Mouse (Mus musculus) hindbrain, embryonic 13.5 days (tissue): ENCODE results near the gene Zfp326. TPM values are rescaled to one million over a fixed set of nuclear protein-coding genes. Genes with fewer than 3 reads are reported as not detected.

Experiments
- ATAC-seq: fragments of 200-750 bp; cut with Nextera tagmentation; 2 replicates; pipeline ENCODE4 v1.8.0; 2017; ENCODE audit warnings: moderate TSS enrichment; ENCODE audit not compliant: low FRiP score
- H3K27ac ChIP-seq: fragments of 300-500 bp; sonication (generic); 2 replicates; pipeline ENCODE4 v1.5.1; 2015; ENCODE audit warnings: inconsistent platforms, mild to moderate bottlenecking, moderate library complexity
- H3K27me3 ChIP-seq: fragments of 300-500 bp; sonication (generic); 2 replicates; pipeline ENCODE4 v1.6.1; 2015; ENCODE audit warnings: mild to moderate bottlenecking, inconsistent platforms
- H3K36me3 ChIP-seq: fragments of 300-500 bp; sonication (generic); 2 replicates; pipeline ENCODE4 v1.6.1; 2015; ENCODE audit warnings: mild to moderate bottlenecking, inconsistent platforms
- H3K4me1 ChIP-seq: fragments of 300-500 bp; sonication (generic); replicated peaks from 2 replicates; pipeline ENCODE4 v1.6.1; 2015; ENCODE audit warnings: inconsistent platforms
- H3K4me2 ChIP-seq: fragments of 300-500 bp; sonication (generic); 2 replicates; pipeline ENCODE4 v1.6.1; 2015; ENCODE audit warnings: inconsistent platforms, mild to moderate bottlenecking, moderate library complexity
- H3K4me3 ChIP-seq: fragments of 300-500 bp; sonication (generic); 2 replicates; pipeline ENCODE4 v1.5.1; 2015; ENCODE audit warnings: mild to moderate bottlenecking, inconsistent platforms
- H3K9ac ChIP-seq: fragments of 300-500 bp; sonication (generic); 2 replicates; pipeline ENCODE4 v1.6.1; 2015; ENCODE audit warnings: mild to moderate bottlenecking, inconsistent platforms
- H3K9me3 ChIP-seq: fragments of 300-500 bp; sonication (generic); 2 replicates; pipeline ENCODE4 v1.6.1; 2016; ENCODE audit warnings: inconsistent platforms
- WGBS: fragments of 180-500 bp; shearing (Covaris S2); methylation state at CpG from one replicate; pipeline ENCODE4 v1.1.7; 2015; 5-methylcytosine and 5-hydroxymethylcytosine counted together
- polyA plus RNA-seq: library from polyadenylated mRNA; unstranded; fragments of >200 nt; fragmentation: Nextera tagmentation; extraction: Ambion mirVana; gene quantifications from 2 replicates; pipeline ENCODE4 v1.2.1, GENCODE M21; 2015

The Zfp326 gene
- polyA plus RNA-seq, 1 experiment from 2014 or later: 56.5 TPM

DNA sequence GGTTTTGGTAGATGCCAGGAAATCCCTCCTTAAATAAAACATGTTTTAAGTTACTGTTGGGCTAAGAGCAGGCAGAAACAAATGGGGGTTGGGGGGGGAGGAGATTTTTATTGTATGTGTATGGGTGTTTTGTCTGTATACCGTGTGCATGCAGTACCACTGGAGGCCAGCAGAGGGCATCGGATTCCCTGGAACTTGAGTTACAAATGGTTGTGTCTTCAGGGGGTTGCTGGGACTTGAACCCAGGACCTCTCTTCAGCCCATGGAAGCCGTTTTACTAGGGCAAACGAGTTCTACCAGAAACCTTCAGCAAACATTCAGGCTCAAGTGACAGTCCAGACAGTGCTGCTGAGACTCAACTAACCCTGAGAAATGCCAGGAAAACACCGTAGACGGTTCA lies 41.9 kb downstream of the Zfp326 start:
- no peak for ATAC-seq
- peaks cover 50% of the 10 kb centered on the region for H3K36me3 ChIP-seq

GRCm38 (mm10) chr5:105922818-105923487 lies 46.6 kb downstream of the Zfp326 start:
- no peak overlapping the region for H3K27ac ChIP-seq
- ATAC-seq: peak; percentile 66
- WGBS: 38% methylated on average over 12 of the region's 12 CpGs
- peaks cover 14% of the 10 kb centered on the region for H3K4me1 ChIP-seq
- no peak overlapping the region for H3K4me3 ChIP-seq
- H3K36me3 ChIP-seq: peaks cover 28% of the 10 kb centered on the region
- H3K4me2 ChIP-seq: no peak overlapping the region; the same call in 1 of the 2 replicates
- no peak overlapping the region for H3K9ac ChIP-seq
- H3K27me3 ChIP-seq: no peaks in the 10 kb centered on the region
- no peaks in the 10 kb centered on the region for H3K9me3 ChIP-seq

More for the DNA sequence above, 41.9 kb downstream of the Zfp326 start:
- Histone ChIP-seq H3K9ac (no peak overlapping the region), H3K27ac (no peak overlapping the region), H3K9me3 (no peaks in the 10 kb centered on the region), H3K27me3 (no peaks in the 10 kb centered on the region), H3K4me3 (no peak overlapping the region), H3K4me1 (peaks cover 14% of the 10 kb centered on the region), H3K4me2 (no peak overlapping the region)
- 91% methylated on average over 6 of the region's 6 CpGs for WGBS

- no peaks in the 10 kb centered on the region for H3K27me3 ChIP-seq
- ATAC-seq: no peak
- no peak overlapping the region for H3K9ac ChIP-seq
- H3K4me3 ChIP-seq: no peak overlapping the region
- no peak overlapping the region for H3K4me2 ChIP-seq
- peaks cover 14% of the 10 kb centered on the region for H3K4me1 ChIP-seq
- no peak overlapping the region for H3K27ac ChIP-seq
- peaks cover 21% of the 10 kb centered on the region for H3K36me3 ChIP-seq
- no peaks in the 10 kb centered on the region for H3K9me3 ChIP-seq
- WGBS: 86% methylated on average over 8 of the region's 8 CpGs
Measured at GRCm38 (mm10) chr5:105924347-105924746, 48.0 kb downstream of the Zfp326 start.

DNA sequence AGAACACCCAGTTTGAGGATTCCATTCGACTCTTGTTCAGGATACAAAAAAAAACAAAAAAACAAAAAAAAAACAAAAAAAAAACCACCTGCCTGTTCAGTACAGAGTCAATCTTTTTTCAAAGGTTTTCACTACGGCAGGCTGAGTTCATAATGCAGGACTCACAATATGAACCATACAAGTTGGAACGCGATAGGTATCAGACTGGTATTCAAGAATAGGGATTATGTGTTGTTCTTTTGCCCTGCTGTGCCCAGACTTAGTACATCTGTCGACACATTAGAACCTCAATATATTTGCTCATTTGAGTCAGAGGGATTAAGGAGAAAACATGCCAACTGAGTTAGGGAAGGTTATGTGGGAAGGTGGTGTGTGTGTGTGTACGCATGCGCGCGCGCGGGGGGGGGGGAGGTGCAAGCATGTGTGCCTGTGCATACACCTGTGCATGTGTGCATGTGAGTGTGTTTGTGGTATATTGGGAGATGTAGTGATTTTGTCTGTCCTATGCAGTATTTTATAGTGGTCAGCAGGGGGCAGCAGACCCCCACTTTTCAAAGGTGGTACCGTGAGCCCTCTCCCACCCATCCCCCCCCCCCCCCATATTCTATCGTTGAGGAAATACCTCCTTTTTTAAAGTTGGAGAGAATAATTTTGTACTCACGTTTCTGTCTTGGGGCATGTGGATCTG lies 49.3 kb downstream of the Zfp326 start:
- 77% methylated on average over 14 of the region's 14 CpGs for WGBS
- Histone ChIP-seq H3K4me1 (peaks cover 14% of the 10 kb centered on the region), H3K27me3 (no peaks in the 10 kb centered on the region), H3K4me2 (no peak overlapping the region), H3K4me3 (no peak overlapping the region), H3K9ac (no peak overlapping the region), H3K36me3 (peaks cover 17% of the 10 kb centered on the region), H3K27ac (no peak overlapping the region), H3K9me3 (no peaks in the 10 kb centered on the region)
- no peak for ATAC-seq

GRCm38 (mm10) chr5:105930282-105930681 lies 53.9 kb downstream of the Zfp326 start:
- no peak overlapping the region for H3K27ac ChIP-seq
- H3K9ac ChIP-seq: no peak overlapping the region
- no peak for ATAC-seq
- no peak overlapping the region for H3K4me3 ChIP-seq
- no peaks in the 10 kb centered on the region for H3K27me3 ChIP-seq
- H3K36me3 ChIP-seq: peaks cover 21% of the 10 kb centered on the region
- WGBS: 28% methylated on average over 3 of the region's 3 CpGs
- H3K9me3 ChIP-seq: peaks cover 14% of the 10 kb centered on the region
- no peak overlapping the region for H3K4me2 ChIP-seq
- H3K4me1 ChIP-seq: no peaks in the 10 kb centered on the region

DNA sequence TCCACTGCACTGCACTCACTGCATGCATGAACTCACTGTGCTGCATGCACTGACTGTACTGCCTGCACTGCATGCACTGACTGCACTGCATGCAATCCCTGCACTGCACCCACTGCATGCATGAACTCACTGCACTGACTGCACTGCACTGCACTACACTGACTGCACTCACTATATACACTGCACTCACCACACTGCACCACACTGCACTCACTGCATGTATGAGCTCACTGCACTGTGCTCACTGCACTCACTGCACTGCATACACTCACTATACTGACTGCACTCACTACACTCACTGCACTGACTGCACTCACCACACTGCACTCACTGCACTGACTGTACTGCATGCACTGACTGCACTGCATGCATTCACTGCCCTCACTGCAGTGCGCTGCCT lies 56.0 kb downstream of the Zfp326 start:
- Histone ChIP-seq H3K9ac (no peak overlapping the region), H3K27ac (no peak overlapping the region), H3K4me1 (no peaks in the 10 kb centered on the region), H3K27me3 (no peaks in the 10 kb centered on the region), H3K36me3 (peaks cover 20% of the 10 kb centered on the region), H3K4me3 (no peak overlapping the region), H3K9me3 (peaks cover 14% of the 10 kb centered on the region), H3K4me2 (no peak overlapping the region)
- WGBS: 95% methylated on average over 1 of the region's 1 CpGs
- ATAC-seq: peak; percentile 46; the same call in 1 of the 2 replicates

- Histone ChIP-seq H3K4me1 (0 out of 2 replicates have a peak, but pooled peaks cover 4% of the 10 kb centered on the region), H3K4me2 (no peak overlapping the region), H3K27ac (no peak overlapping the region), H3K9ac (no peak overlapping the region), H3K36me3 (no peaks in the 10 kb centered on the region), H3K27me3 (no peaks in the 10 kb centered on the region), H3K4me3 (no peak overlapping the region), H3K9me3 (no peaks in the 10 kb centered on the region)
- ATAC-seq: no peak
- WGBS: 88% methylated on average over 2 of the region's 2 CpGs
Measured at GRCm38 (mm10) chr5:105941951-105942350, 65.6 kb downstream of the Zfp326 start.

Other genes starting within 250 kb of the Zfp326 start
- 32.1 and 32.8 TPM in 2 replicates for gene Lrrc8d, start 176.6 kb upstream of the Zfp326 start, polyA plus RNA-seq